Mouse (Mus musculus) ES-Bruce4 (cell line): ENCODE measurements around the gene Cfl1. TPM values are rescaled to one million over a fixed set of nuclear protein-coding genes. Genes with fewer than 3 reads are reported as not detected.
A peak's percentile ranks its signal among the peaks of the same experiment; 100 is the strongest.

ENCODE experiments used
- H3K27ac ChIP-seq: 2 replicates; pipeline ENCODE4 v1.5.1; 2012; ENCODE audit warnings: low read length, inconsistent platforms; ENCODE audit not compliant: insufficient read depth
- H3K27me3 ChIP-seq: 2 replicates; pipeline ENCODE4 v1.6.1; 2012; ENCODE audit warnings: mild to moderate bottlenecking, low read length, inconsistent platforms; ENCODE audit not compliant: control insufficient read depth, poor library complexity, insufficient read depth, severe bottlenecking
- H3K36me3 ChIP-seq: 2 replicates; pipeline ENCODE4 v1.6.1; 2012; ENCODE audit warnings: inconsistent platforms, mild to moderate bottlenecking, low read length, moderate library complexity; ENCODE audit not compliant: control insufficient read depth, poor library complexity, insufficient read depth, severe bottlenecking
- H3K4me1 ChIP-seq: one replicate; pipeline ENCODE4 v1.8.1; 2011; ENCODE audit warnings: low read length; ENCODE audit not compliant: control insufficient read depth, insufficient read depth
- H3K4me3 ChIP-seq: 2 replicates; pipeline ENCODE4 v1.5.1; 2011; ENCODE audit warnings: low read depth, mild to moderate bottlenecking, low read length
- H3K9ac ChIP-seq: 2 replicates; pipeline ENCODE4 v1.6.1; 2012; ENCODE audit warnings: low read depth, mild to moderate bottlenecking, inconsistent platforms; ENCODE audit not compliant: poor library complexity, severe bottlenecking
- H3K9me3 ChIP-seq: replicated peaks from 2 replicates; pipeline ENCODE4 v1.6.1; 2012; ENCODE audit warnings: mild to moderate bottlenecking, low read length, inconsistent platforms; ENCODE audit not compliant: control insufficient read depth, poor library complexity, insufficient read depth, severe bottlenecking
- CTCF ChIP-seq: IDR thresholded peaks from one replicate; pipeline ENCODE4 v1.8.1; 2011; ENCODE audit warnings: low read depth, low read length
- EP300 ChIP-seq: IDR thresholded peaks from 2 replicates; pipeline ENCODE4 v1.6.1; 2011; ENCODE audit warnings: low read depth, low read length; ENCODE audit not compliant: insufficient read depth
- POLR2A ChIP-seq: IDR thresholded peaks from one replicate; pipeline ENCODE4 v1.8.1; 2011; ENCODE audit warnings: low read length; ENCODE audit not compliant: insufficient read depth
- polyA plus RNA-seq: library from polyadenylated mRNA; stranded (reverse); fragments of >200 nt; gene quantifications from 2 replicates; pipeline ENCODE4 v1.2.4, GENCODE M21; 2011; ENCODE audit warnings: low read depth; ENCODE audit not compliant: missing spikeins, insufficient read depth, insufficient read length

Cfl1 gene
- polyA plus RNA-seq, 1 experiment, result 878 TPM

DNA sequence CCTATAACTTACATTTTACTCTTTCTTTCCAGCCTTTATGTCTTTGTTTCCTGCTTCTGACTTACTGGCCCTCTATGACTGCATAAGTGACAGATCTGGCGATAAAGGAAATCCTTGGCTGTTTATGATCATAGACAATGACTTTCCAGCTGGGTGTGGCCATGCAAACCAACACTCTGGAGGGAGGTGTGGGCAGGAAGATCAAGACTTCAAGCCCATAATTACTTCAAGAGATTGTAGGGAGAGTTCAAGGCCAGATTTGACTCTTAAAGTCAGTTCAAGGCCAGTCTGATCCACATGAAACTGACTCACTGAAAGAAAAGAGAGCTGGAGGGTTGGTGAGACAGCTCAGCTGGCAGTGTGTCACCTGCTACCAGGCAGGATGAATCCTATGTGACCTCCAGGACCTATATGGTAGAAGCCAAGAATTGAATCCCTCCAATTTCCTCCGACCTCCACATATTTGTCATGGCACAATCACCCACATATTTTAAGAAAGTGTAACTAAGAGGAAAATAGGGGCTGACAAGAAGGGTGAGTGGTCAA lies 10.1 kb downstream of the Cfl1 start:
- Histone ChIP-seq H3K4me1 (no peaks in the 10 kb centered on the region), H3K36me3 (no peaks in the 10 kb centered on the region), H3K9ac (no peak overlapping the region), H3K27ac (no peak overlapping the region), H3K4me3 (no peak overlapping the region), H3K9me3 (no peaks in the 10 kb centered on the region), H3K27me3 (no peaks in the 10 kb centered on the region)
- TF ChIP-seq CTCF, result no peak
- TF ChIP-seq POLR2A, result no peak
- TF ChIP-seq EP300, result no peak

DNA sequence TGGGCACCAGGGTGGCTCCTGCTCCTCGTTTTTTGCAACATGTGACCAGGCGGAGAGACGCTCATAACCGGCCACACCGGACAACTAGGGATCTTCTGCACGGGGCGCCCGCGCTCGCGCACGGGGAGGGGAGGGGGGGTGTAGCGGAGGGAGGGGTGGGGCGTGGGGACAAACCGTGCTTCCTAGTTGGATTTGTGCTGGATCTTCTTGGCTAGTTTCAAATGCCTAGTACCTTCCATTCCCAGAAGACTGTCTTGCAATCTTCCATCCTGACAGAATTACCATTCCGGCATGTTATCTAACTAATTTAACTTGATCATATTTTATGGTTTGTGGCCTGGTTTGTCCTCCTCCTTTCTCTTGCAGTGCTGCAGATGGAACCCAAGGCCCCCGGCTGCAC lies 13.4 kb downstream of the Cfl1 start, which contains the start of gene 1700020D05Rik:
1700020D05Rik (minus strand) TSS at position 101 of the 400 bp plus-strand sequence.
- H3K9ac ChIP-seq, result 0 out of 2 replicates have a peak within 1 kb of the TSS, but pooled peaks have one; percentile 12

DNA sequence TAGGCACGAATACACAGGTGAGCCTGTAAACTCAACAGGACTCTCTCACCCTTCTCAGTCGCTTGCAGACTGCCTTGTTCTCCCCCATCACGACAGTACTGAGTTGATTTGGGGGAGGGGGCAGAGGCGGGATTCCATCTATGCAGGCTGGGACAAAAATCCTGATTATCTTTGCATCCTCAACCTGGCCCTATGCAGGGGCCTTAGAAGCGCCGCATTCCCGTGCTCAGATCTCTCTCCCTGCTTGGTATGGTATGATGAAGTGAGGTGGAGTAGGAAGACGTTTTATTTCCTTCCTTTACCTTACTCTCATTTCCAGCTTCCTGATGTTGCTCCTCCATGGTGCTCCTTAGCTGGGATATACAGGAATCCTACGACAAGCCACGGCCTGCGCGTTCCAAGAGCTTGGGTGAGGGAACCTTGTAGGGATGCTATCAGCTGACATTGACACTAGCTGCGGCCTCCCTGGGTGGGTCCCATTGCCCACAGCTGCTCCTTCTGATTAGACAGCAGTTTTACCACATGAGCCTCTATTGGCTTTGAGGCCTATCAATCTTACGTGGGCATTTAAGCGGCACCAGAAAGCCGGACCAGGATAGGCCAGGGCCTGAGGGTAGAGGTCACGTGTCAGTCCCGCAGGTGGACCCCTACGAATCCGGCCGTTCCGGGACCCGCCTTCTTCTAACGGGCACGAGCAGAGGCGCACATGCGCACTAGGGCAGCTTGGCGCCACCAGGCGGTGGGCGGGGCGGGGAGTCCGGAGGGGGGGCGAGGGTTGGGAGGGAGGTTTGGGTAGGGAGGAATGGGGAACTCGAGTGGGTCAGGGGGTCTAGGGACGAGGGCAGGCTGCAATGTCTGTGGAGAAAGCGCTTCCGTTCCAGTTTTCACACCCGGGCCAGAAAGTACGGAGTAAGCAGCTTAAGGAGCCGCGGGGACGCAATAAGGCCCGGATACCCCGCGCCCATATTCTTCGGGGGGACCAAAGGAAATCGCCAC lies 20.1 kb downstream of the Cfl1 start, which contains the start of gene Snx32:
Snx32 (minus strand) TSS at position 508 of the 996 bp plus-strand sequence.
- Histone ChIP-seq H3K4me1 (no peaks in the 10 kb centered on the region), H3K4me3 (peak within 1 kb of the TSS; percentile 79), H3K9ac (peak within 1 kb of the TSS; percentile 59), H3K9me3 (no peaks in the 10 kb centered on the region), H3K27ac (no peak within 1 kb of the TSS), H3K36me3 (no peaks in the 10 kb centered on the region), H3K27me3 (no peaks in the 10 kb centered on the region)
- TF ChIP-seq POLR2A, result peak; percentile 41
- TF ChIP-seq CTCF, result no peak

More for the DNA sequence above, 13.4 kb downstream of the Cfl1 start, which contains the start of gene 1700020D05Rik:
- Histone ChIP-seq H3K27ac (no peak within 1 kb of the TSS), H3K36me3 (no peaks in the 10 kb centered on the region), H3K4me1 (no peaks in the 10 kb centered on the region), H3K27me3 (no peaks in the 10 kb centered on the region), H3K4me3 (no peak within 1 kb of the TSS), H3K9me3 (no peaks in the 10 kb centered on the region)
- no peak for TF ChIP-seq CTCF

DNA sequence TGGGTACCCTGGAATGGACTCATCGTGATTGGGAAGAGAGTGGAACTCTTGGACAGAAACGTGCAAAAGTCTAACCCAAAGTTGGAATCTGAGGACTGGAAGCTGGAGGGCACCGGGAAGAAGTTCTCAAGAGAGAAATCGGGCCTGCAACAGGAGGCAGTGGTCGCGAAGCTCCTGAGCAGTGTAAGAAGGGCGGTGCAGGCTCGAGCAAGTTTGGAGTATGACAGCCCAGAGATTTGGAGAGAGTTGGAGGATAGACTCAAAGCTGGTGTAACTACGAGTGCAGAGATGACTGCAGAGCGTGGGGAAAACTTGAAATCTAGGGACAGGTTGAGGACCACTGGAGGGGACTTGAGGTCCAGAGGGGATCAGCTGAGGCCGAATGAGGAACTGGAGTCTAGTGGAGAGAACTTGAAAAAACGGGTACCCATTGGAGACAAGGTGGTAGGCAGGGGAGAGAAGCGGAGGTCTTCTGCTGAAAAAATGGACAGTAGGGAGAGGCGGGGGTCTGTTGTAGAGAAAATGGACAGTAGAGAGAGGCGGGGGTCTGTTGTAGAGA lies 20.9 kb downstream of the Cfl1 start:
- H3K36me3 ChIP-seq, result no peaks in the 10 kb centered on the region
- no peaks in the 10 kb centered on the region for H3K27me3 ChIP-seq
- H3K4me1 ChIP-seq, result no peaks in the 10 kb centered on the region
- peak overlapping the region; percentile 59 for H3K9ac ChIP-seq
- no peaks in the 10 kb centered on the region for H3K9me3 ChIP-seq
- peak overlapping the region; percentile 79 for H3K4me3 ChIP-seq
- H3K27ac ChIP-seq, result no peak overlapping the region
- TF ChIP-seq CTCF, result no peak
- no peak for TF ChIP-seq POLR2A
- no peak for TF ChIP-seq EP300

DNA sequence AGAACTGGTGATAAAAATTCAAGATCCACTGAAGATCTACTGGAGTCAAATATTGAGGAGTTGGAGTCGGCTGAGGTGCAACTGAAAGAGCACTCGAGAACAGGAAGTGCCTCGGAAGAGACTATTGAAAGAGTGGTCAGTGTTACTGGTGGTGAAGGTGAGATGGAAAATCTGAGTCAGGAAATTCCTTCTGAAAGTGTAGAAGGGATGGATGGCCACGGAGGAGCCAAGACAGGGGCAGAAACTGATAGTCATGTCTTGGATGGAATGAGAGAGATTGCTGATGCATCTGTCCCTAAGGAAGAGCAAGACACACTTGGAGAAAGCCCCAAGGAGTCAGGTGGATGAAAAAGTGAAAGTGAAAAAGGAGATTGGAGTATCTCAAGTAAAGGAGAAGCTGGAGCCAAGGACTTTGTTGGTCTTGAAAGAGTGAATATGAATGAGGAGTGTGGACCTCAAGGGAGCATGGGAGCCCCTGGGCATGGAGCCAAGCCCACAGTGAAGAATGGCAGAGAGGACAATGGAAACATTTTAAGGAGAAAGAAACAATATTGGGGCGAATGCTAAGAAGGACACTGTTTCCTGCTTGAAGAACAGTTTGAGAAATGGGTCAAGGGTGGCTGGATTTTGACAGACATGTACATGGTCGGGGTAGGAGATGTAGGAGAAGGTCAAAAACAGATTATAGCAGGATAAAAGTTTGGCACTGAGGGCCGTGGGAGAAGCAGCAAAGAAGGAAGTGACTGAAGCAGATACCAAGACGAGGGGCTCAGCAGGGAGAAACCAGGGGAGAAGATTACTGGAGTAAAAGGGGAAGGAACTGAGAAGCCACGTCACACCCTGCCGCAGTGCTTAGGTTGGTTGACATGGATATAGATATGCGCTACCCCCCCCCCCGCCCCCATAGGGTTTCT lies 22.1 kb downstream of the Cfl1 start:
- no peak overlapping the region for H3K27ac ChIP-seq
- no peaks in the 10 kb centered on the region for H3K4me1 ChIP-seq
- no peak overlapping the region for H3K4me3 ChIP-seq
- no peaks in the 10 kb centered on the region for H3K9me3 ChIP-seq
- no peak for TF ChIP-seq POLR2A
- no peak for TF ChIP-seq CTCF
- no peak for TF ChIP-seq EP300
- H3K27me3 ChIP-seq, result no peaks in the 10 kb centered on the region
- no peaks in the 10 kb centered on the region for H3K36me3 ChIP-seq
- H3K9ac ChIP-seq, result no peak overlapping the region
